Mouse (Mus musculus) lung, embryonic 16.5 days (tissue): Measurements from ENCODE around the gene Tnfsfm13. TPM values are rescaled to one million over a fixed set of nuclear protein-coding genes. Genes with fewer than 3 reads are reported as not detected.
A peak's percentile ranks its signal among the peaks of the same experiment; 100 is the strongest.

Experiments used
- ATAC-seq: fragments of 200-750 bp; cut with Nextera tagmentation; 2 replicates; pipeline ENCODE4 v1.8.0; 2017; ENCODE audit warnings: low read depth, mild to moderate bottlenecking, moderate library complexity
- H3K27ac ChIP-seq: fragments of 300-500 bp; sonication (generic); 2 replicates; pipeline ENCODE4 v1.5.1; 2014; ENCODE audit warnings: mild to moderate bottlenecking, control low read depth, low read length
- H3K27me3 ChIP-seq: fragments of 300-500 bp; sonication (generic); 2 replicates; pipeline ENCODE4 v1.6.1; 2014; ENCODE audit warnings: low read depth, low read length, mixed read lengths; ENCODE audit not compliant: control insufficient read depth, insufficient read depth
- H3K36me3 ChIP-seq: fragments of 300-500 bp; sonication (generic); 2 replicates; pipeline ENCODE4 v1.6.1; 2014; ENCODE audit warnings: low read length; ENCODE audit not compliant: control insufficient read depth, insufficient read depth
- H3K4me1 ChIP-seq: fragments of 300-500 bp; sonication (generic); replicated peaks from 2 replicates; pipeline ENCODE4 v1.6.1; 2014; ENCODE audit warnings: low read length, mixed read lengths; ENCODE audit not compliant: control insufficient read depth, insufficient read depth
- H3K4me2 ChIP-seq: fragments of 300-500 bp; sonication (generic); 2 replicates; pipeline ENCODE4 v1.6.1; 2014; ENCODE audit warnings: low read depth, low read length, control low read depth
- H3K4me3 ChIP-seq: fragments of 300-500 bp; sonication (generic); 2 replicates; pipeline ENCODE4 v1.5.1; 2014; ENCODE audit warnings: mild to moderate bottlenecking, low read length, control low read depth
- H3K9ac ChIP-seq: fragments of 300-500 bp; sonication (generic); 2 replicates; pipeline ENCODE4 v1.6.1; 2014; ENCODE audit warnings: low read length, control low read depth
- H3K9me3 ChIP-seq: fragments of 300-500 bp; sonication (generic); 2 replicates; pipeline ENCODE4 v1.6.1; 2016; ENCODE audit warnings: low read length; ENCODE audit not compliant: control insufficient read depth
- WGBS: fragments of 180-500 bp; shearing (Covaris S2); extraction: QIAGEN DNeasy Blood & Tissue Kit; methylation state at CpG from one replicate; pipeline ENCODE4 v1.1.7; 2014; 5-methylcytosine and 5-hydroxymethylcytosine counted together
- polyA plus RNA-seq: library from polyadenylated mRNA; unstranded; fragments of >200 nt; fragmentation: Nextera tagmentation; extraction: Ambion mirVana; gene quantifications from 2 replicates; pipeline ENCODE4 v1.2.1, GENCODE M21; 2015

Tnfsfm13 gene
- polyA plus RNA-seq, 1 experiment from 2014 or later: 5.0 TPM

DNA sequence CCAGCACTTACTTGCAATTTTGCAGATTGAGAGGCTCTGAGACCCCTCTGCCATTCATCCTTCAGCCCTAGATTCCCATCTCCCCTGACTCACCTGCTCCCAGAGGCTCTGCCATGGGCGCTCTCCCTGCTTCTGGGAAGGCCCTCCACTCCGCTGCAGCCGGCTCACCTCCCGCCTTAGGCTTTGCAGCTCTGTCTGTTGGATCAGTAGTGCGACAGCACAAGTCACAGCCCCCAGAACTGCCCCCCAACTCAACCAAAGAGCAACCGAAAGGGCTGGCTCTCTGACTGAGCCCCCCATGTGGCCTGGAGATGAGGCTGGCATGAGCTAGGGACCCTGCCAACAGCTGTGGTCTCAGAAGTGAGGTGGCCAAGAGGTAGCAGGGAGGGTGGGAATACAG lies 11.0 kb downstream of the Tnfsfm13 start:
- H3K4me2 ChIP-seq: no peak overlapping the region
- peak overlapping the region; percentile 95 for H3K27ac ChIP-seq
- ATAC-seq: no peak

DNA sequence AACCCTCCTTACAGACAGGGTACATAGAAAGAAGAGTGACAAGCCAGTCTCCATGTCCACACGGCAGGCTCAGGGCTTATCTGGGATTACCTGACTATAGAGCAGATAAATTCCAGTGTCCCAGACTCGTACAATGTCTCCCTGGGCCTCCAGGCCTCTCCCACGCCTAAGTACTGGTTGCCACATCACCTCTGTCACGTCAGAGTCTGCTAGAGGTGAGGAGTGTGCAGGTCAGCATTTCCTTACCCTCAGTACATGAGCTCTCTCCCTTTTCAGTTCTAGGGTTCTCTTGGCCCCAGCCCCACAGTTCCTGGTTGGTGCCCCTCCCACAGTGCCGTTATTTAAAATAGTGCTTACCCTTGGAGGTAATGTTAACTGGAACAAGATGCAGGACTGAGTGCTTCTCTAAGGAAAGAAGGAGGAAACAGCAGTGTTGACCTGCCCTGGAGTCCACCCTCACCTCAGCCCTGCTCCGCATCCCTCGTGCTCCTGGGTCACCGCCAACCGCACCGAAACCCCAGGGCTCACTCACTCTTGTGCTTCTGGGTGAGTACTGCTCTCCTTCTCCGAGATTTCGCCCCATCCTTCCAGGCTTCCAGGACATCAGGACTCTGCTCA lies 11.7 kb downstream of the Tnfsfm13 start:
- Histone ChIP-seq H3K9me3 (no peaks in the 10 kb centered on the region), H3K9ac (no peak overlapping the region), H3K27ac (peak overlapping the region; percentile 95; the same call in 1 of the 2 replicates), H3K27me3 (no peaks in the 10 kb centered on the region), H3K4me2 (no peak overlapping the region), H3K36me3 (0 out of 2 replicates have a peak, but pooled peaks cover 2% of the 10 kb centered on the region), H3K4me3 (no peak overlapping the region), H3K4me1 (peaks cover 48% of the 10 kb centered on the region)
- WGBS: 80% methylated on average over 12 of the region's 12 CpGs
- ATAC-seq: no peak

More for the DNA sequence above, 11.0 kb downstream of the Tnfsfm13 start:
- 90% methylated on average over 6 of the region's 6 CpGs for WGBS
- Histone ChIP-seq H3K4me1 (peaks cover 45% of the 10 kb centered on the region), H3K9me3 (no peaks in the 10 kb centered on the region), H3K9ac (peak overlapping the region; percentile 50), H3K36me3 (no peaks in the 10 kb centered on the region), H3K27me3 (no peaks in the 10 kb centered on the region), H3K4me3 (no peak overlapping the region)

- Histone ChIP-seq H3K9me3 (no peaks in the 10 kb centered on the region), H3K9ac (peak overlapping the region; percentile 66), H3K27me3 (no peaks in the 10 kb centered on the region), H3K36me3 (peaks cover 4% of the 10 kb centered on the region), H3K27ac (peak overlapping the region; percentile 97), H3K4me2 (peak overlapping the region; percentile 78; the same call in 1 of the 2 replicates), H3K4me3 (no peak overlapping the region), H3K4me1 (peaks cover 48% of the 10 kb centered on the region)
- ATAC-seq: no peak
- WGBS: 65% methylated on average over 7 of the region's 7 CpGs
Measured at GRCm38 (mm10) chr11:69683576-69683975, 12.3 kb downstream of the Tnfsfm13 start.

GRCm38 (mm10) chr11:69682840-69683533 lies 12.9 kb downstream of the Tnfsfm13 start:
- 11% methylated on average over 12 of the region's 12 CpGs for WGBS
- peak overlapping the region; percentile 97 for H3K27ac ChIP-seq
- H3K27me3 ChIP-seq: no peaks in the 10 kb centered on the region
- peak overlapping the region; percentile 66 for H3K9ac ChIP-seq
- peaks cover 10% of the 10 kb centered on the region for H3K36me3 ChIP-seq
- no peaks in the 10 kb centered on the region for H3K9me3 ChIP-seq
- peaks cover 48% of the 10 kb centered on the region for H3K4me1 ChIP-seq
- H3K4me2 ChIP-seq: peak overlapping the region; percentile 78
- ATAC-seq: peak; percentile 46
- peak overlapping the region; percentile 88 for H3K4me3 ChIP-seq

GRCm38 (mm10) chr11:69682209-69682839 lies 13.6 kb downstream of the Tnfsfm13 start:
- Histone ChIP-seq H3K27me3 (no peaks in the 10 kb centered on the region), H3K9me3 (no peaks in the 10 kb centered on the region), H3K4me3 (peak overlapping the region; percentile 88), H3K36me3 (peaks cover 16% of the 10 kb centered on the region), H3K9ac (peak overlapping the region; percentile 92), H3K4me2 (peak overlapping the region; percentile 78), H3K4me1 (peaks cover 48% of the 10 kb centered on the region), H3K27ac (peak overlapping the region; percentile 97)
- WGBS: 14% methylated on average over 24 of the region's 24 CpGs
- no peak for ATAC-seq

DNA sequence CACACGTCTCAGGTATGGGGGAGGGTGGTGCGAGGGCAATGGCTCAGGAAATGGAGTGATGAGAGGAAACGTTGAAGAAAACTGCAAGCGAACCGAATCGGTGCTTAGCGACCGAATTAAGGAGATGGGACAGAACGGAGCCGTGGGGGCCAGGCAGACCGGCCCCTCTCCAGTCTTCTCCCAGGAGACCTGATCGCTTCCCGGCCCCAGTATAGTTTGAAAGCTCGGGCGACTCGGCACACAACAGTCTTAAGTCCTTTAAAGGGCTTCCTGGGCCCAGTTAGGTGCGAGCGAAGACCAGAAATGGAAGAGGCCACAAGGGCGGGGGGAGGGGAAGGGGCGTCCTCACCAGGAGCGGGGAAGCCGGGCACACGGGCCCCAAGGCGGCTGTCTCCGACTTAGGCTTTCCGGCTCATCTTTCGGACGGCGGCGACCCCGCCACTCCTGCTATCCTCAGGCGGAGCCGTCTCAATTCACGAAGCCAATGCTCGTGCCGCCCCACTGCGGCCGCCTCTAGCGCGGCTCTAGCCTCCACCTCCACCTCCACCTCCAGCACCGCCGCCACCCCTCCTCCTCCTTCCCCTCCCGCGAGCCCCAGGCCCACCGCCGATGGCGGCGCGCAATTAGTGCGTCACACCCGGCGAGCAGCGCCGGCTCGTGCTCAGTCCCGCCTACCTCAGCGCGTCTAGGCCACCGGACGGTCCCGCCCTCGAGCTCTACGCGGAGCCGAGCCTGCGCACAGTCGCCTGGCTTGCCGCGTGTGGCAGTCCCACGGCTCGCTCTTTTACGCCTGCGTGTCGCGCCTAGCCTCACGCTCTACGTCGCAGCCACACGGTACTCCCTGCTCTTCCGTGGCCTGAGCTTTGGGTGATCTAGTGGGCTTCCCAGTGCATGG lies 14.3 kb downstream of the Tnfsfm13 start, which contains the start of gene Senp3:
Gene Senp3, minus strand, starts transcription at position 771 of the 895 bp plus-strand sequence.
- H3K4me2 ChIP-seq: peak within 1 kb of the TSS; percentile 94
- peaks cover 42% of the 10 kb centered on the region for H3K4me1 ChIP-seq
- peaks cover 22% of the 10 kb centered on the region for H3K36me3 ChIP-seq
- H3K27me3 ChIP-seq: no peaks in the 10 kb centered on the region
- WGBS: under 1% methylated on average over 53 of the region's 80 CpGs
- peak within 1 kb of the TSS; percentile 88 for H3K4me3 ChIP-seq
- H3K9me3 ChIP-seq: no peaks in the 10 kb centered on the region
- H3K9ac ChIP-seq: peak within 1 kb of the TSS; percentile 92
- peak; percentile 93 for ATAC-seq
- H3K27ac ChIP-seq: peak within 1 kb of the TSS; percentile 97

- H3K4me2 ChIP-seq: peak overlapping the region; percentile 94
- WGBS: 87% methylated on average over 30 of the region's 30 CpGs
- H3K27ac ChIP-seq: no peak overlapping the region
- H3K9me3 ChIP-seq: no peaks in the 10 kb centered on the region
- H3K36me3 ChIP-seq: peaks cover 22% of the 10 kb centered on the region
- H3K4me1 ChIP-seq: peaks cover 30% of the 10 kb centered on the region
- ATAC-seq: no peak
- H3K4me3 ChIP-seq: peak overlapping the region; percentile 88
- H3K9ac ChIP-seq: peak overlapping the region; percentile 92; the same call in 1 of the 2 replicates
- no peaks in the 10 kb centered on the region for H3K27me3 ChIP-seq
Measured at GRCm38 (mm10) chr11:69680136-69680855, 15.6 kb downstream of the Tnfsfm13 start.

DNA sequence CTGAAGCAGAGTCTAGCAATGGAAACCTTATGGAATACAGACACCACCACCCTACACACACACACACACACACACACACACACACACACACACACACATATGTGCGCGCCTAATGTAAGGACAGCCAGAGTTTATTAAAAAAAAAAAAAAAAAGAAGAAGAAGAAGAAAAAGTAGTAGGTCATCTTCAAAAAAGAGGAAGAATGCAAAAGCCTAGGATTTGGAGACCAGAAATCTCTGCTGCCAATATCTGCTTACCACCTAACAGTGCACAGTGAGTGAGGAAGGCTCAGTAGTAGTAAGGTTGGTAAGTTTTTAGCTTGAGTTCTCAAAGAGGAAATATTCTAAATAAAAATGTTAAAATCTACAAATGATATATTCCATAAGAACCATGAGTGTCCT lies 16.8 kb downstream of the Tnfsfm13 start:
- peaks cover 27% of the 10 kb centered on the region for H3K36me3 ChIP-seq
- no peaks in the 10 kb centered on the region for H3K27me3 ChIP-seq
- no peaks in the 10 kb centered on the region for H3K9me3 ChIP-seq
- peaks cover 25% of the 10 kb centered on the region for H3K4me1 ChIP-seq
- no peak overlapping the region for H3K4me3 ChIP-seq
- no peak overlapping the region for H3K27ac ChIP-seq
- no peak overlapping the region for H3K4me2 ChIP-seq
- no peak for ATAC-seq
- no peak overlapping the region for H3K9ac ChIP-seq
- 100% methylated on average over 2 of the region's 2 CpGs for WGBS
